Mouse (Mus musculus): ENCODE results near the gene Mtr. TPM values are rescaled to one million over a fixed set of nuclear protein-coding genes. Genes with fewer than 3 reads are reported as not detected.
"Not testable (repeated sequence)": the region's sequence is repeated elsewhere in the genome, so short reads cannot be mapped to it uniquely, and the experiment has no call there.

Mtr gene
- polyA plus RNA-seq, 1 experiment from 2014 or later: 17.3 TPM

- H3K79me2 ChIP-seq (ENCODE audit: inconsistent target): no peaks in the 10 kb centered on the region
- no peak overlapping the region for H3K4me3 ChIP-seq (ENCODE audit: inconsistent target)
- 86% methylated on average over 4 of the region's 4 CpGs for WGBS (ENCODE audit: missing documents)
- H3K27ac ChIP-seq: no peak overlapping the region
- no peaks in the 10 kb centered on the region for H3K36me3 ChIP-seq (ENCODE audit: inconsistent target)
Measured at GRCm38 (mm10) chr13:12162457-12162856, 95.5 kb downstream of the Mtr start.

- Histone ChIP-seq H3K4me3 (ENCODE audit: inconsistent target) (no peak overlapping the region), H3K36me3 (ENCODE audit: inconsistent target) (no peaks in the 10 kb centered on the region), H3K27ac (no peak overlapping the region), H3K79me2 (ENCODE audit: inconsistent target) (no peaks in the 10 kb centered on the region)
- 94% methylated on average over 3 of the region's 3 CpGs for WGBS (ENCODE audit: missing documents)
Measured at GRCm38 (mm10) chr13:12160121-12160475, 97.8 kb downstream of the Mtr start.

GRCm38 (mm10) chr13:12159288-12160120, 98.4 kb downstream of the Mtr start:
- Histone ChIP-seq H3K79me2 (ENCODE audit: inconsistent target) (no peaks in the 10 kb centered on the region), H3K36me3 (ENCODE audit: inconsistent target) (no peaks in the 10 kb centered on the region), H3K27ac (no peak overlapping the region), H3K4me3 (ENCODE audit: inconsistent target) (no peak overlapping the region)
- 80% methylated on average over 9 of the region's 9 CpGs for WGBS (ENCODE audit: missing documents)

GRCm38 (mm10) chr13:12153922-12154321, 104.0 kb downstream of the Mtr start:
- Histone ChIP-seq H3K27ac (no peak overlapping the region), H3K4me3 (ENCODE audit: inconsistent target) (no peak overlapping the region), H3K36me3 (ENCODE audit: inconsistent target) (no peaks in the 10 kb centered on the region), H3K79me2 (ENCODE audit: inconsistent target) (no peaks in the 10 kb centered on the region)
- 95% methylated on average over 11 of the region's 11 CpGs for whole genome bisulfite sequencing (ENCODE audit: missing documents)

GRCm38 (mm10) chr13:12146918-12147507, 110.9 kb downstream of the Mtr start:
- WGBS (ENCODE audit: missing documents): 92% methylated on average over 6 of the region's 6 CpGs
- H3K4me3 ChIP-seq (ENCODE audit: inconsistent target): no peak overlapping the region
- no peak overlapping the region for H3K27ac ChIP-seq
- H3K36me3 ChIP-seq (ENCODE audit: inconsistent target): no peaks in the 10 kb centered on the region
- H3K79me2 ChIP-seq (ENCODE audit: inconsistent target): no peaks in the 10 kb centered on the region

- 100% methylated on average over 2 of the region's 2 CpGs for WGBS (ENCODE audit: missing documents)
- Histone ChIP-seq H3K4me3 (ENCODE audit: inconsistent target) (no peak overlapping the region), H3K36me3 (ENCODE audit: inconsistent target) (no peaks in the 10 kb centered on the region), H3K79me2 (ENCODE audit: inconsistent target) (no peaks in the 10 kb centered on the region), H3K27ac (no peak overlapping the region)
Measured at GRCm38 (mm10) chr13:12146402-12146801, 111.5 kb downstream of the Mtr start.

GRCm38 (mm10) chr13:12143347-12143746, 114.6 kb downstream of the Mtr start:
- Histone ChIP-seq H3K27ac (no peak overlapping the region), H3K4me3 (ENCODE audit: inconsistent target) (no peak overlapping the region), H3K36me3 (ENCODE audit: inconsistent target) (no peaks in the 10 kb centered on the region), H3K79me2 (ENCODE audit: inconsistent target) (no peaks in the 10 kb centered on the region)
- WGBS (ENCODE audit: missing documents): 89% methylated on average over 5 of the region's 5 CpGs

- not testable (repeated sequence) for H3K79me2 ChIP-seq (ENCODE audit: inconsistent target); H3K27ac ChIP-seq; H3K4me3 ChIP-seq (ENCODE audit: inconsistent target); H3K36me3 ChIP-seq (ENCODE audit: inconsistent target)
- WGBS (ENCODE audit: missing documents): 90% methylated on average over 9 of the region's 10 CpGs
Measured at GRCm38 (mm10) chr13:12136461-12136860, 121.5 kb downstream of the Mtr start.

- Histone ChIP-seq H3K36me3 (ENCODE audit: inconsistent target) (no peaks in the 10 kb centered on the region), H3K27ac (no peak overlapping the region), H3K4me3 (ENCODE audit: inconsistent target) (no peak overlapping the region), H3K79me2 (ENCODE audit: inconsistent target) (no peaks in the 10 kb centered on the region)
- 90% methylated on average over 7 of the region's 7 CpGs for WGBS (ENCODE audit: missing documents)
Measured at GRCm38 (mm10) chr13:12133549-12133948, 124.4 kb downstream of the Mtr start.

Other genes starting within 250 kb of the Mtr start
- not detected in 3 replicates for gene Ryr2, start 151.2 kb downstream of the Mtr start, polyA plus RNA-seq (2018)
- gene Actn2, start 82.6 kb upstream of the Mtr start, polyA plus RNA-seq (2018): not detected in 3 replicates
- 17.9 to 41.6 TPM (median 21.2 TPM) in 3 replicates for gene Heatr1, start 136.9 kb upstream of the Mtr start, polyA plus RNA-seq (2018)
- 118 to 198 TPM (median 152 TPM) in 3 replicates for gene Lgals8, start 206.8 kb upstream of the Mtr start, polyA plus RNA-seq (2018)